In genomic region chr9:122024419-122024818, GRCm38 (mm10) we compare ENCODE assay signal across 17 mouse cellular contexts. TPM values are rescaled to one million over a fixed set of nuclear protein-coding genes. Genes with fewer than 3 reads are reported as not detected.
A peak's percentile ranks its signal among the peaks of the same experiment; 100 is the strongest.
DNase-seq lines count a peak whose midpoint lies in the region; ATAC-seq and TF ChIP-seq lines count a peak whose summit lies in the region.
"Had no signal": no experiment of that assay in that cellular context is flagged by ENCODE, and none has a peak within 500 bp of the region (broad histone marks: within the 10 kb centered on the region; RNA-seq: fewer than 3 reads in every experiment).

No protein-coding gene starts in this region.

- no peak for TF ChIP-seq CTCF in heart, adult 2 months (IDR thresholded peaks at IDR 0.05)
- TF ChIP-seq CTCF in heart, postnatal 0 days (IDR thresholded peaks at IDR 0.05; ENCODE audit: low read depth) = no peak

- H3K4me3 ChIP-seq in heart, adult 2 months = no peak overlapping the region
- H3K4me3 ChIP-seq in heart, postnatal 0 days (ENCODE audit: low read depth, low read length) = no peak overlapping the region
- no peak overlapping the region for H3K4me3 ChIP-seq in brown adipose tissue, adult 24 weeks (ENCODE audit: insufficient read depth, low read depth, low read length)
- H3K4me3 ChIP-seq: embryonic facial prominence, embryonic 10.5 days; forebrain, embryonic 10.5 days; heart, embryonic 13.5 days; hindbrain, embryonic 12.5 days had no signal

- 79% methylated on average over 6 of the region's 6 CpGs for WGBS in heart, adult 2 months
- 91% methylated on average over 6 of the region's 6 CpGs for WGBS in heart, postnatal 0 days

- peak overlapping the region; percentile 95 for H3K27ac ChIP-seq in heart, adult 2 months
- H3K27ac ChIP-seq in heart, postnatal 0 days (ENCODE audit: low read depth) = peak overlapping the region; percentile 85; the same call in 1 of the 2 replicates
- H3K27ac ChIP-seq in brown adipose tissue, adult 24 weeks (replicated peaks; ENCODE audit: low read depth, low read length) = peak overlapping the region; percentile 100
- H3K27ac ChIP-seq: embryonic facial prominence, embryonic 10.5 days; forebrain, embryonic 10.5 days; hindbrain, embryonic 12.5 days had no signal

- no peaks in the 10 kb centered on the region for H3K27me3 ChIP-seq in heart, adult 2 months (ENCODE audit: control insufficient read depth, insufficient read depth, low read length)
- H3K27me3 ChIP-seq in heart, postnatal 0 days (ENCODE audit: control insufficient read depth, insufficient read depth, low read length) = no peaks in the 10 kb centered on the region
- H3K27me3 ChIP-seq: heart, embryonic 13.5 days; hindbrain, embryonic 12.5 days had no signal

- TF ChIP-seq EP300 in heart, adult 2 months (IDR thresholded peaks at IDR 0.05; ENCODE audit: insufficient read depth, low read depth, low read length) = no peak
- TF ChIP-seq EP300 in heart, postnatal 0 days (IDR thresholded peaks at IDR 0.05; ENCODE audit: low read depth) = no peak

- intact Hi-C loops in heart, adult 2 months (cut with DNase I) = no loop called here

- H3K79me2 ChIP-seq in heart, adult 2 months (replicated peaks; ENCODE audit: control insufficient read depth, insufficient read depth, low read length) = no peaks in the 10 kb centered on the region

- H3K9ac ChIP-seq in heart, adult 2 months (ENCODE audit: low read depth, low read length) = no peak overlapping the region
- H3K9ac ChIP-seq in heart, postnatal 0 days (replicated peaks; ENCODE audit: low read depth, low read length) = no peak overlapping the region
- H3K9ac ChIP-seq: heart, embryonic 13.5 days; hindbrain, embryonic 12.5 days had no signal

- peaks cover 11% of the 10 kb centered on the region for H3K36me3 ChIP-seq in heart, adult 2 months (ENCODE audit: control insufficient read depth, insufficient read depth, low read length)
- H3K36me3 ChIP-seq in heart, postnatal 0 days (replicated peaks; ENCODE audit: control insufficient read depth, insufficient read depth, low read length) = no peaks in the 10 kb centered on the region
- H3K36me3 ChIP-seq: embryonic facial prominence, embryonic 10.5 days; forebrain, embryonic 10.5 days; heart, embryonic 13.5 days; hindbrain, embryonic 12.5 days had no signal

- H3K9me3 ChIP-seq in heart, postnatal 0 days (replicated peaks; ENCODE audit: control insufficient read depth, low read length) = no peaks in the 10 kb centered on the region
- H3K9me3 ChIP-seq: embryonic facial prominence, embryonic 10.5 days; forebrain, embryonic 10.5 days; heart, embryonic 13.5 days; hindbrain, embryonic 12.5 days had no signal

- TF ChIP-seq POLR2A in heart, adult 2 months (IDR thresholded peaks at IDR 0.05; ENCODE audit: insufficient read depth, low read depth, low read length) = no peak

- no peak for ATAC-seq in heart, postnatal 0 days (ENCODE audit: insufficient read depth, low read depth)
- no peak for ATAC-seq in CD4-positive, CD25-positive, alpha-beta regulatory T cell, adult 4 months
- ATAC-seq: forebrain, embryonic 14.5 days; hindbrain, embryonic 16.5 days; inflammation-experienced regulatory T-cells, adult 6 months; intestine, postnatal 0 days had no signal

- peaks cover 66% of the 10 kb centered on the region for H3K4me1 ChIP-seq in heart, adult 2 months (ENCODE audit: control insufficient read depth, insufficient read depth, low read length)
- H3K4me1 ChIP-seq in heart, postnatal 0 days (ENCODE audit: control insufficient read depth, insufficient read depth) = peaks cover 43% of the 10 kb centered on the region
- H3K4me1 ChIP-seq in brown adipose tissue, adult 24 weeks (ENCODE audit: control insufficient read depth, insufficient read depth, insufficient read length, low read length) = peaks cover 65% of the 10 kb centered on the region

- H3K4me2 ChIP-seq in heart, postnatal 0 days (ENCODE audit: low read depth, low read length) = no peak overlapping the region
- H3K4me2 ChIP-seq: heart, embryonic 13.5 days; hindbrain, embryonic 12.5 days had no signal

- peak; percentile 43 for DNase-seq in cerebellum, adult 9-10 months
- DNase-seq in cerebellum, adult 18-20 months = no peak
- no peak for DNase-seq in heart, adult 2 months
- DNase-seq in heart, adult 9 months (ENCODE audit: low spot score in 2 of 2) = no peak
- DNase-seq in heart, postnatal 0 days (ENCODE audit: low spot score) = no peak
- no peak for DNase-seq in heart, postnatal 4 days
- DNase-seq: adrenal gland, postnatal 25 days had no signal

RNA-seq across cellular contexts. Expression of gene Pomgnt2, which starts 27.5 kb away (rescaled TPM):
- 10 to 100 TPM; 14.0 to 15.3 TPM for total RNA-seq in heart, adult 2 months (2021)
- polyA plus RNA-seq in heart, adult 2 months (2012; rRNA removed) = 21.0 and 21.4 TPM in 2 replicates
- 14.2 and 19.4 TPM in 2 replicates for total RNA-seq in heart, postnatal 0 days (2014; rRNA removed; ENCODE audit: low replicate concordance)
- 6.9 and 7.9 TPM in 2 replicates for polyA plus RNA-seq in heart, postnatal 0 days (2015; fragmentation: Nextera tagmentation; extraction: Ambion mirVana)
- 1 to 10 TPM; 7.8 to 7.9 TPM for total RNA-seq in heart, postnatal 4 days (2021)
- 4.0 and 6.3 TPM in 2 replicates for polyA plus RNA-seq in brown adipose tissue, adult 24 weeks (2012; ENCODE audit: insufficient read depth, insufficient read length, missing spikeins)
- not detected for polyA plus RNA-seq in CD4-positive, CD25-positive, alpha-beta regulatory T cell, adult 4 months (2017; shearing (Covaris generic))
